10 mouse cellular contexts compared by ENCODE assay signal in the genomic region with DNA sequence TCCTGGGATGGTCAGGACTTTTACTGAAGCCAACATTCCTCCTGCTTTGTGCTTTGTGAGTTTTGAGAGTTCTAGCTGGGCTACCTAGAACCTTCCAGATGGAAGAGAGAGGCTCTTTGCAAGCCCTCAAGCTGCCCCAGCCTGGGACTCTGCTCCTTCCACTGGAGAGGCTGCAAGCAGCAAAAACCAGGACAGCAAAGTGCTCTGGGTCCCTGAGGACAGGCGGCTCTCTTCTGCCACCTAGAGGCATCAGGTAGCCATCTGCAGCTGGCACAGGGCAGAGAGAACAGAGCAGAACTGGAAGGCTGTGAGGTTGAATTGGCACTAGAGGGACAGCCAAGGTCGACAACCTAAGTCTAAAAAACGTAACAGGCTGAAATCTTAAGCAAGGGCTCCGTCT. TPM values are rescaled to one million over a fixed set of nuclear protein-coding genes. Genes with fewer than 3 reads are reported as not detected.
A peak's percentile ranks its signal among the peaks of the same experiment; 100 is the strongest.
DNase-seq lines count a peak whose midpoint lies in the region; ATAC-seq and TF ChIP-seq lines count a peak whose summit lies in the region.
"Had no signal": no experiment of that assay in that cellular context is flagged by ENCODE, and none has a peak within 500 bp of the region (broad histone marks: within the 10 kb centered on the region; RNA-seq: fewer than 3 reads in every experiment).

No protein-coding gene starts in this region.

- TF ChIP-seq CTCF in bone marrow macrophage, adult 2 months (IDR thresholded peaks at IDR 0.05; ENCODE audit: low read depth, low read length), result peak; percentile 71
- peak; percentile 88 for TF ChIP-seq CTCF in embryonic fibroblast, embryonic 13.5 days (IDR thresholded peaks at IDR 0.05; ENCODE audit: borderline replicate concordance, insufficient read depth, low read length)
- peak; percentile 96 for TF ChIP-seq CTCF in intestine, postnatal 0 days (IDR thresholded peaks at IDR 0.05; ENCODE audit: low read depth)

- TF ChIP-seq POLR2A in bone marrow macrophage, adult 2 months (IDR thresholded peaks at IDR 0.05; ENCODE audit: borderline replicate concordance, low read depth, low read length), result no peak
- TF ChIP-seq POLR2A in embryonic fibroblast, embryonic 13.5 days (IDR thresholded peaks at IDR 0.05; ENCODE audit: low read depth, low read length), result no peak

- 27% methylated on average over 4 of the region's 4 CpGs for WGBS in kidney, embryonic 14.5 days
- 18% methylated on average over 4 of the region's 4 CpGs for WGBS in intestine, postnatal 0 days
- WGBS in limb, embryonic 11.5 days, result 23% methylated on average over 4 of the region's 4 CpGs

- peak; percentile 77 for DNase-seq in kidney, adult 18-20 months
- peak; percentile 68 for DNase-seq in limb, embryonic 11.5 days (ENCODE audit: low spot score)
- DNase-seq in ovary, adult 18-20 months (ENCODE audit: low spot score), result peak; percentile 24
- DNase-seq in thymus, adult 18-20 months, result peak; percentile 53 to 66

- ATAC-seq in kidney, embryonic 14.5 days (ENCODE audit: low FRiP score, low TSS enrichment), result no peak
- no peak for ATAC-seq in intestine, postnatal 0 days
- no peak for ATAC-seq in limb, embryonic 11.5 days (ENCODE audit: insufficient number of reproducible peaks, low FRiP score, low TSS enrichment, low read depth)

- H3K9ac ChIP-seq in kidney, embryonic 14.5 days (ENCODE audit: low read depth, low read length), result no peak overlapping the region
- no peak overlapping the region for H3K9ac ChIP-seq in intestine, postnatal 0 days (ENCODE audit: low read depth, low read length)
- H3K9ac ChIP-seq in limb, embryonic 11.5 days (ENCODE audit: low read length), result no peak overlapping the region
- H3K9ac ChIP-seq: embryonic facial prominence, embryonic 13.5 days had no signal

- peaks cover 8% of the 10 kb centered on the region; the same call in 1 of the 2 replicates for H3K4me1 ChIP-seq in kidney, embryonic 14.5 days (ENCODE audit: control insufficient read depth, insufficient read depth, low read length)
- H3K4me1 ChIP-seq in bone marrow macrophage, adult 2 months (ENCODE audit: control insufficient read depth, insufficient read depth, low read length), result no peaks in the 10 kb centered on the region
- H3K4me1 ChIP-seq in embryonic fibroblast, embryonic 13.5 days (ENCODE audit: control insufficient read depth, insufficient read depth, low read length), result no peaks in the 10 kb centered on the region
- H3K4me1 ChIP-seq in intestine, postnatal 0 days (replicated peaks; ENCODE audit: control insufficient read depth, insufficient read depth, low read length), result no peaks in the 10 kb centered on the region
- H3K4me1 ChIP-seq in limb, embryonic 11.5 days (ENCODE audit: control insufficient read depth, insufficient read depth, low read length), result 0 out of 2 replicates have a peak, but pooled peaks cover under 1% of the 10 kb centered on the region
- H3K4me1 ChIP-seq: embryonic facial prominence, embryonic 13.5 days had no signal

- H3K4me2 ChIP-seq in kidney, embryonic 14.5 days (replicated peaks; ENCODE audit: low read depth, low read length), result no peak overlapping the region
- H3K4me2 ChIP-seq in intestine, postnatal 0 days (replicated peaks; ENCODE audit: low read depth), result no peak overlapping the region
- H3K4me2 ChIP-seq in limb, embryonic 11.5 days (ENCODE audit: low read depth, severe bottlenecking), result no peak overlapping the region
- H3K4me2 ChIP-seq: embryonic facial prominence, embryonic 13.5 days had no signal

- H3K4me3 ChIP-seq in kidney, embryonic 14.5 days (ENCODE audit: low read length), result no peak overlapping the region
- H3K4me3 ChIP-seq in bone marrow macrophage, adult 2 months (ENCODE audit: insufficient read depth, low read length), result no peak overlapping the region
- no peak overlapping the region for H3K4me3 ChIP-seq in embryonic fibroblast, embryonic 13.5 days (ENCODE audit: insufficient read depth, low read length)
- no peak overlapping the region for H3K4me3 ChIP-seq in intestine, postnatal 0 days (ENCODE audit: low read depth, low read length)
- no peak overlapping the region for H3K4me3 ChIP-seq in limb, embryonic 11.5 days (ENCODE audit: low read depth, low read length)
- H3K4me3 ChIP-seq: embryonic facial prominence, embryonic 13.5 days had no signal

- no peaks in the 10 kb centered on the region for H3K36me3 ChIP-seq in kidney, embryonic 14.5 days (ENCODE audit: control insufficient read depth, insufficient read depth, low read length)
- no peaks in the 10 kb centered on the region for H3K36me3 ChIP-seq in intestine, postnatal 0 days (ENCODE audit: control insufficient read depth, insufficient read depth)
- no peaks in the 10 kb centered on the region for H3K36me3 ChIP-seq in limb, embryonic 11.5 days (ENCODE audit: control insufficient read depth, insufficient read depth, low read length)
- H3K36me3 ChIP-seq: embryonic facial prominence, embryonic 13.5 days had no signal

- H3K9me3 ChIP-seq in kidney, embryonic 14.5 days (ENCODE audit: control insufficient read depth, low read length), result no peaks in the 10 kb centered on the region
- no peaks in the 10 kb centered on the region for H3K9me3 ChIP-seq in intestine, postnatal 0 days (ENCODE audit: control insufficient read depth)
- H3K9me3 ChIP-seq in limb, embryonic 11.5 days (ENCODE audit: control insufficient read depth, low read length), result no peaks in the 10 kb centered on the region
- H3K9me3 ChIP-seq: embryonic facial prominence, embryonic 13.5 days had no signal

- no peak overlapping the region for H3K27ac ChIP-seq in kidney, embryonic 14.5 days (ENCODE audit: low read depth, low read length)
- H3K27ac ChIP-seq in bone marrow macrophage, adult 2 months (ENCODE audit: insufficient read depth, low read depth, low read length), result no peak overlapping the region
- H3K27ac ChIP-seq in embryonic fibroblast, embryonic 13.5 days (ENCODE audit: insufficient read depth, low read length), result no peak overlapping the region
- H3K27ac ChIP-seq in intestine, postnatal 0 days (ENCODE audit: low read depth, low read length), result no peak overlapping the region
- no peak overlapping the region for H3K27ac ChIP-seq in limb, embryonic 11.5 days (replicated peaks; ENCODE audit: low read depth, low read length)
- H3K27ac ChIP-seq: embryonic facial prominence, embryonic 13.5 days had no signal

- no peaks in the 10 kb centered on the region for H3K27me3 ChIP-seq in kidney, embryonic 14.5 days (ENCODE audit: control insufficient read depth, insufficient read depth, low read length)
- H3K27me3 ChIP-seq in intestine, postnatal 0 days (replicated peaks; ENCODE audit: control insufficient read depth, insufficient read depth, low read length), result no peaks in the 10 kb centered on the region
- no peaks in the 10 kb centered on the region for H3K27me3 ChIP-seq in limb, embryonic 11.5 days (ENCODE audit: control insufficient read depth, insufficient read depth, low read length)
- H3K27me3 ChIP-seq: embryonic facial prominence, embryonic 13.5 days had no signal

RNA-seq across cellular contexts. Expression of a gene that starts 11.4 kb away (rescaled TPM):
- not detected in 2 replicates for polyA plus RNA-seq in kidney, embryonic 14.5 days (2014; fragmentation: Nextera tagmentation; extraction: Ambion mirVana)
- not detected in 2 replicates for polyA plus RNA-seq in bone marrow macrophage, adult 2 months (2012; ENCODE audit: insufficient read depth, insufficient read length, missing spikeins)
- not detected in 2 replicates for polyA plus RNA-seq in embryonic fibroblast, embryonic 13.5 days (2011; ENCODE audit: insufficient read length, low read depth, missing spikeins)
- 0.04 and 0.05 TPM in 2 replicates for polyA plus RNA-seq in intestine, postnatal 0 days (2015; fragmentation: Nextera tagmentation; extraction: Ambion mirVana)
- polyA plus RNA-seq in limb, embryonic 11.5 days (2014; fragmentation: Nextera tagmentation; extraction: Ambion mirVana), result not detected in 2 replicates
- polyA plus RNA-seq: embryonic facial prominence, embryonic 13.5 days; neural tube, embryonic 14.5 days had no signal

RNA-seq across cellular contexts. Expression of a gene that starts 20.3 kb away (rescaled TPM):
- 0.14 and 0.40 TPM in 2 replicates for polyA plus RNA-seq in kidney, embryonic 14.5 days (2014; fragmentation: Nextera tagmentation; extraction: Ambion mirVana)
- polyA plus RNA-seq in bone marrow macrophage, adult 2 months (2012; ENCODE audit: insufficient read depth, insufficient read length, missing spikeins), result not detected in 2 replicates
- polyA plus RNA-seq in embryonic fibroblast, embryonic 13.5 days (2011; ENCODE audit: insufficient read length, low read depth, missing spikeins), result not detected in 2 replicates
- polyA plus RNA-seq in intestine, postnatal 0 days (2015; fragmentation: Nextera tagmentation; extraction: Ambion mirVana), result not detected in 2 replicates
- polyA plus RNA-seq in limb, embryonic 11.5 days (2014; fragmentation: Nextera tagmentation; extraction: Ambion mirVana), result 0.40 and 0.71 TPM in 2 replicates

RNA-seq across cellular contexts. Expression of a gene that starts 22.3 kb away (rescaled TPM):
- polyA plus RNA-seq in kidney, embryonic 14.5 days (2014; fragmentation: Nextera tagmentation; extraction: Ambion mirVana), result not detected in 2 replicates
- polyA plus RNA-seq in bone marrow macrophage, adult 2 months (2012; ENCODE audit: insufficient read depth, insufficient read length, missing spikeins), result not detected in 2 replicates
- polyA plus RNA-seq in embryonic fibroblast, embryonic 13.5 days (2011; ENCODE audit: insufficient read length, low read depth, missing spikeins), result not detected in 2 replicates
- polyA plus RNA-seq in intestine, postnatal 0 days (2015; fragmentation: Nextera tagmentation; extraction: Ambion mirVana), result 39.4 and 174 TPM in 2 replicates
- polyA plus RNA-seq in limb, embryonic 11.5 days (2014; fragmentation: Nextera tagmentation; extraction: Ambion mirVana), result not detected in 2 replicates
- polyA plus RNA-seq: embryonic facial prominence, embryonic 13.5 days; neural tube, embryonic 14.5 days had no signal

RNA-seq across cellular contexts. Expression of a gene that starts 43.3 kb away (rescaled TPM):
- 0.61 and 1.2 TPM in 2 replicates for polyA plus RNA-seq in kidney, embryonic 14.5 days (2014; fragmentation: Nextera tagmentation; extraction: Ambion mirVana)
- not detected in 2 replicates for polyA plus RNA-seq in bone marrow macrophage, adult 2 months (2012; ENCODE audit: insufficient read depth, insufficient read length, missing spikeins)
- polyA plus RNA-seq in embryonic fibroblast, embryonic 13.5 days (2011; ENCODE audit: insufficient read length, low read depth, missing spikeins), result not detected in 2 replicates
- polyA plus RNA-seq in intestine, postnatal 0 days (2015; fragmentation: Nextera tagmentation; extraction: Ambion mirVana), result 116 and 203 TPM in 2 replicates
- polyA plus RNA-seq in limb, embryonic 11.5 days (2014; fragmentation: Nextera tagmentation; extraction: Ambion mirVana), result not detected in 2 replicates
- polyA plus RNA-seq: embryonic facial prominence, embryonic 13.5 days; neural tube, embryonic 14.5 days had no signal

RNA-seq across cellular contexts. Expression of a gene that starts 57.9 kb away (rescaled TPM):
- not detected in 2 replicates for polyA plus RNA-seq in kidney, embryonic 14.5 days (2014; fragmentation: Nextera tagmentation; extraction: Ambion mirVana)
- not detected in 2 replicates for polyA plus RNA-seq in bone marrow macrophage, adult 2 months (2012; ENCODE audit: insufficient read depth, insufficient read length, missing spikeins)
- not detected in 2 replicates for polyA plus RNA-seq in embryonic fibroblast, embryonic 13.5 days (2011; ENCODE audit: insufficient read length, low read depth, missing spikeins)
- polyA plus RNA-seq in intestine, postnatal 0 days (2015; fragmentation: Nextera tagmentation; extraction: Ambion mirVana), result 2,043 and 2,206 TPM in 2 replicates
- not detected in 2 replicates for polyA plus RNA-seq in limb, embryonic 11.5 days (2014; fragmentation: Nextera tagmentation; extraction: Ambion mirVana)
- polyA plus RNA-seq: embryonic facial prominence, embryonic 13.5 days; neural tube, embryonic 14.5 days had no signal

Comparison
In these comparisons a context has a peak if more than half of its experiments do, and no peak if none do; other contexts are left out.
1. DNase-seq: peak in every context shown above with its lines; median percentile 77 in kidney, adult 18-20 months; 68 in limb, embryonic 11.5 days; 60 in thymus, adult 18-20 months; 24 in ovary, adult 18-20 months.
2. RNA of a gene that starts 22.3 kb away (polyA plus RNA-seq): 39.4 to 174 TPM in intestine, postnatal 0 days; not detected in kidney, embryonic 14.5 days, not detected in bone marrow macrophage, adult 2 months, not detected in embryonic fibroblast, embryonic 13.5 days and not detected in limb, embryonic 11.5 days; every median in the first group is over 10 times any median in the second.
3. Peak in every context shown above with its lines, with median percentiles within 50 percentile points of each other: CTCF ChIP-seq.